In the genomic region with DNA sequence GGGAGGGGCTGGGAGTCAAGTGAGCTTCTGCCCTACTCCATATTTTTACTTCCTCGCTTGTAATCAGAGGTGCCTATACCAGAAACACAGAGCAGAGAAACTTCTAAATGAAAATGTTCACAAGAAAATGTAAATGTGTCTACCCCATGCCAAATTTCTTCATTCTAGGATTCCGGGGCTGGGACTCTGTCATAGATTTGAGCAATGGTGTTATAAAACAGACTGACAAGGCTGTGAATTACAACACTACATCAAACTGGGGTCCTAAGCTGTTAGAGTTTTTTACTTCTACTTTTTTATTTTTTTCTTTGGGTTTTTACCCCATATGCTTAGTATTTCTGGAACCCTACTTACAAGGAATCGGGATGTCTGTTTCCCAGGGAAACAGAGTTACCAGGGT, we compare ENCODE assay signal across 18 mouse cellular contexts.
A peak's percentile ranks its signal among the peaks of the same experiment; 100 is the strongest.
DNase-seq lines count a peak whose midpoint lies in the region; ATAC-seq and TF ChIP-seq lines count a peak whose summit lies in the region.
"Had no signal": no experiment of that assay in that cellular context is flagged by ENCODE, and none has a peak within 500 bp of the region (broad histone marks: within the 10 kb centered on the region; RNA-seq: fewer than 3 reads in every experiment).

No protein-coding gene starts in this region.

- H3K4me3 ChIP-seq in forebrain, embryonic 16.5 days (replicated peaks; ENCODE audit: low read length), result no peak overlapping the region
- H3K4me3 ChIP-seq in forebrain, embryonic 15.5 days, result no peak overlapping the region
- H3K4me3 ChIP-seq: embryonic facial prominence, embryonic 10.5 days; embryonic facial prominence, embryonic 12.5 days; forebrain, embryonic 12.5 days had no signal

- H3K4me2 ChIP-seq in forebrain, embryonic 16.5 days (ENCODE audit: low read length), result no peak overlapping the region
- H3K4me2 ChIP-seq in forebrain, embryonic 15.5 days (replicated peaks), result no peak overlapping the region
- H3K4me2 ChIP-seq: embryonic facial prominence, embryonic 12.5 days; forebrain, embryonic 12.5 days had no signal

- H3K27me3 ChIP-seq in forebrain, embryonic 16.5 days (replicated peaks; ENCODE audit: control insufficient read depth, insufficient read depth, low read length), result no peaks in the 10 kb centered on the region; the same call in 1 of the 2 replicates
- no peaks in the 10 kb centered on the region for H3K27me3 ChIP-seq in forebrain, embryonic 15.5 days
- H3K27me3 ChIP-seq: embryonic facial prominence, embryonic 12.5 days; forebrain, embryonic 12.5 days had no signal

- no peak for TF ChIP-seq POLR2A in brain, embryonic 14.5 days (IDR thresholded peaks at IDR 0.05; ENCODE audit: borderline replicate concordance, extremely low read depth, insufficient read depth, insufficient read length, poor library complexity, severe bottlenecking)

- TF ChIP-seq CTCF in brain, embryonic 14.5 days (IDR thresholded peaks at IDR 0.05; ENCODE audit: borderline replicate concordance, extremely low read depth, insufficient read depth, insufficient read length), result no peak

- no peaks in the 10 kb centered on the region for H3K4me1 ChIP-seq in forebrain, embryonic 16.5 days (replicated peaks; ENCODE audit: control insufficient read depth, insufficient read depth, low read length)
- no peaks in the 10 kb centered on the region for H3K4me1 ChIP-seq in forebrain, embryonic 15.5 days
- H3K4me1 ChIP-seq: embryonic facial prominence, embryonic 10.5 days; embryonic facial prominence, embryonic 12.5 days; forebrain, embryonic 12.5 days had no signal

- H3K9ac ChIP-seq in forebrain, embryonic 16.5 days (replicated peaks; ENCODE audit: low read depth, low read length), result no peak overlapping the region
- H3K9ac ChIP-seq in forebrain, embryonic 15.5 days (replicated peaks), result no peak overlapping the region
- H3K9ac ChIP-seq: embryonic facial prominence, embryonic 12.5 days; forebrain, embryonic 12.5 days had no signal

- no peaks in the 10 kb centered on the region for H3K9me3 ChIP-seq in forebrain, embryonic 16.5 days (ENCODE audit: control insufficient read depth, low read length)
- H3K9me3 ChIP-seq in forebrain, embryonic 15.5 days, result no peaks in the 10 kb centered on the region
- H3K9me3 ChIP-seq: embryonic facial prominence, embryonic 10.5 days; embryonic facial prominence, embryonic 12.5 days; forebrain, embryonic 12.5 days had no signal

- no peak overlapping the region for H3K27ac ChIP-seq in forebrain, embryonic 16.5 days (ENCODE audit: low read length)
- no peak overlapping the region for H3K27ac ChIP-seq in forebrain, embryonic 15.5 days (replicated peaks)
- H3K27ac ChIP-seq: embryonic facial prominence, embryonic 10.5 days; embryonic facial prominence, embryonic 12.5 days; forebrain, embryonic 12.5 days had no signal

- 62% methylated on average over 3 of the region's 3 CpGs for WGBS in forebrain, embryonic 16.5 days
- WGBS in forebrain, embryonic 15.5 days, result 77% methylated on average over 3 of the region's 3 CpGs

- peak; percentile 57 for DNase-seq in brain, embryonic 14.5 days (ENCODE audit: low read depth)
- peak; percentile 37 for DNase-seq in brain, embryonic 18.5 days (ENCODE audit: low read depth, low spot score)
- no peak for DNase-seq in MN1 (ENCODE audit: low spot score)
- DNase-seq: adrenal gland, adult 8-10 months; adrenal gland, postnatal 14 days; adrenal gland, postnatal 36 days; cerebellum, adult 11-12 months; cerebellum, adult 2 months; cerebellum, adult 9-10 months; cerebellum, postnatal 10 days; cerebellum, postnatal 25 days had no signal

- H3K36me3 ChIP-seq in forebrain, embryonic 16.5 days (ENCODE audit: control insufficient read depth, insufficient read depth), result no peaks in the 10 kb centered on the region
- no peaks in the 10 kb centered on the region for H3K36me3 ChIP-seq in forebrain, embryonic 15.5 days
- H3K36me3 ChIP-seq: embryonic facial prominence, embryonic 10.5 days; embryonic facial prominence, embryonic 12.5 days; forebrain, embryonic 12.5 days had no signal

- ATAC-seq in forebrain, embryonic 16.5 days, result peak; percentile 65
- no peak; the same call in 1 of the 2 replicates for ATAC-seq in forebrain, embryonic 15.5 days (replicated peaks)
- ATAC-seq: activated CD4-positive, CD25-positive, alpha-beta regulatory T cell, adult 4 months; Patski had no signal
